Mouse (Mus musculus): ENCODE measurements at regions not wholly inside any gene's neighbourhood (a gene's known extent, or its start where the extent isn't known, plus 50 kb on each side); places are given as distances from the start of the nearest gene placed in this dataset.
A peak's percentile ranks its signal among the peaks of the same experiment; 100 is the strongest.

- DNase-seq (ENCODE audit: low spot score in 2 of 2) = no peak
Observed at GRCm38 (mm10) chr5:148616426-148616825, 63.8 kb upstream of the Ubl3 start.

GRCm38 (mm10) chr5:148615706-148616366 lies 63.2 kb upstream of the Ubl3 start:
- DNase-seq (ENCODE audit: low spot score in 2 of 2) = peak; percentile 27 to 36

GRCm38 (mm10) chr5:148615117-148615516 lies 62.5 kb upstream of the Ubl3 start:
- no peak for DNase-seq (ENCODE audit: low spot score in 2 of 2)

- no peak for DNase-seq (ENCODE audit: low spot score in 2 of 2)
Observed at GRCm38 (mm10) chr5:148611323-148611722, 58.7 kb upstream of the Ubl3 start.

- no peak for DNase-seq (ENCODE audit: low spot score in 2 of 2)
Observed at GRCm38 (mm10) chr5:148609506-148609880, 56.9 kb upstream of the Ubl3 start.

DNA sequence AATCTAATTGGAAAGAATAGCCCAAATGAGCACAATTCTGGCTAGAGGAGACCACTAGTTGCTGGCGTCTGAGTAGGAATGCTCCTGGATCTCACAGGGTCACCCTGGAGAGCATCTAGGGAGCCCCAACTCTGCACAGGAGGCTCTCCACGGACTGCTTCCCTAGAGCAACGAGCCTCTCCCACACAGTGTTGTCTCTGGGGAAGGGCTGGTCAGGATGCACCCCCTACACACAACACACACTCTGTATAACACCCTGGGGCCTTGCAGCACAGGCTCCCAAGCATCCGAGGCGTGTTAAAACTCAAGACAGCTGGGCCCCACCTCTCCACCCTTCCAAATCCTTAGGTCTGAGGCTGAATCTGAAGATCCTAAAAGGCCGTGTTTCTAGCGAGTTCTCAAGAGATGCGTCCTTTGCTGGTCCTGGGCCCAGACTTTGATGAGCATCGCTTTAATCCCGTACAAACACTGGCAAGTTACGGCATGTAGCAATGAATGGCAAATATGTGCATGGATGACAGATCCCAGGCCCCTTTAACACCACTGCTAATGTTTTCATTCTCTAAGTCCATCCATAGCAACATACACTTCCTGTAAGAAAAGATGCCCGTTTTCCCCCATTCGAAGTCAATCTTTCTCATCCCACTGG lies 56.4 kb upstream of the Ubl3 start:
- DNase-seq (ENCODE audit: low spot score in 2 of 2) = no peak

- DNase-seq (ENCODE audit: low spot score in 2 of 2) = no peak
Observed at GRCm38 (mm10) chr5:148608178-148608577, 55.6 kb upstream of the Ubl3 start.

GRCm38 (mm10) chr5:148605730-148606129 lies 53.1 kb upstream of the Ubl3 start:
- DNase-seq (ENCODE audit: low spot score in 2 of 2) = no peak
